Mouse (Mus musculus): ENCODE measurements around the gene Olfr518. TPM values are rescaled to one million over a fixed set of nuclear protein-coding genes. Genes with fewer than 3 reads are reported as not detected.
A peak's percentile ranks its signal among the peaks of the same experiment; 100 is the strongest.

The Olfr518 gene
- not detected in 2 replicates for polyA plus RNA-seq (2015; fragmentation: Nextera tagmentation; extraction: Ambion mirVana)

GRCm38 (mm10) chr7:108884906-108885305 is at the start of gene Olfr518:
Olfr518 (minus strand) TSS chr7:108885006.
- H3K27ac ChIP-seq (ENCODE audit: low read depth, low read length): no peak within 1 kb of the TSS
- 77% methylated on average over 4 of the region's 4 CpGs for WGBS
- no peak within 1 kb of the TSS for H3K4me3 ChIP-seq (ENCODE audit: low read depth, low read length)
- H3K4me1 ChIP-seq (replicated peaks; ENCODE audit: control insufficient read depth, insufficient read depth, low read length): no peaks in the 10 kb centered on the region
- H3K4me2 ChIP-seq (replicated peaks; ENCODE audit: low read depth): no peak within 1 kb of the TSS
- no peaks in the 10 kb centered on the region for H3K36me3 ChIP-seq (ENCODE audit: control insufficient read depth, insufficient read depth)
- no peak for TF ChIP-seq CTCF (IDR thresholded peaks at IDR 0.05; ENCODE audit: low read depth)
- ATAC-seq: no peak
- H3K9me3 ChIP-seq (ENCODE audit: control insufficient read depth): no peaks in the 10 kb centered on the region
- H3K27me3 ChIP-seq (replicated peaks; ENCODE audit: control insufficient read depth, insufficient read depth, low read length): no peaks in the 10 kb centered on the region
- H3K9ac ChIP-seq (ENCODE audit: low read depth, low read length): no peak within 1 kb of the TSS

DNA sequence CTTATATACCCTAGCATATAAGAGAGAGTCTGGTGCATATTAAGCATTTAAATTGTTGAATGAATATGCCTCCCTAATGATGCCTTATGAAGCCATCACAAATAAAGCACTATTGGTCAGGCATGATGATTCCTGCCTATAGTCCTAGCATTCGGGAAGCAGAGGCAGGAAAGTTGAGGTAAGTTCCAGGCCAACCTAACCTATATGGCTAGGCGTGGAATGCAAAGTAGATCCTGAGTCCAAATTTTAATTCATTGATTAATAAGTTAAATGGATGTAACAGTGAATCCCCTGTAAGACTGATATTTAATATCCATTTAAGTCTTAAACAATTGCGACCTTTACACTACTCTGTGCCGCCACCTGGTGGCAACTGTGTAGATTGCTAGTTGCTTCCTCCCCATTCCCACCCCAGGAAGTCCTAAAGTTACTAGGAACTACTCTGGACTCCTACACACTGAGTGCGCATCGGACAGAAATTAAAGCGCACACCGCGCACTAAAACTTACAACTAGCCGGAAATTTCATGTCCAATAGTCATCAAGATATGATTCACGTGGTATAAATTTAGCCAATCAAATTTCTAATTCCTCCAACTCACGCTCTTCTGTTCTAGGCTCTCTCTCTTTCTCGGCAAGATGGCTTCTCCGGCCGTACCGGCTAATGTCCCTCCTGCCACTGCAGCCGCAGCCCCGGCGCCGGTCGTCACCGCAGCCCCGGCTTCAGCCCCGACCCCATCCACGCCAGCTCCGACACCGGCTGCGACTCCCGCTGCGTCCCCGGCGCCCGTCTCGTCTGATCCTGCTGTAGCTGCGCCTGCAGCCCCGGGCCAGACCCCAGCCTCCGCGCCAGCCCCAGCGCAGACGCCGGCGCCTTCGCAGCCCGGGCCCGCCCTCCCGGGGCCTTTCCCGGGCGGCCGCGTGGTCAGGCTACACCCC is 49.3 kb upstream of the Olfr518 start, which contains the start of gene Eif3f:
Eif3f (plus strand) TSS at position 624 of the 938 bp plus-strand sequence.
- peaks cover 5% of the 10 kb centered on the region; the same call in 1 of the 2 replicates for H3K4me1 ChIP-seq (replicated peaks; ENCODE audit: control insufficient read depth, insufficient read depth, low read length)
- peak within 1 kb of the TSS; percentile 97 for H3K9ac ChIP-seq (ENCODE audit: low read depth, low read length)
- peak; percentile 92 for TF ChIP-seq CTCF (IDR thresholded peaks at IDR 0.05; ENCODE audit: low read depth)
- no peaks in the 10 kb centered on the region for H3K27me3 ChIP-seq (replicated peaks; ENCODE audit: control insufficient read depth, insufficient read depth, low read length)
- H3K9me3 ChIP-seq (ENCODE audit: control insufficient read depth): no peaks in the 10 kb centered on the region
- WGBS: 2% methylated on average over 50 of the region's 50 CpGs
- ATAC-seq: peak; percentile 99
- peak within 1 kb of the TSS; percentile 69 for H3K4me2 ChIP-seq (replicated peaks; ENCODE audit: low read depth)
- peaks cover 15% of the 10 kb centered on the region for H3K36me3 ChIP-seq (ENCODE audit: control insufficient read depth, insufficient read depth)
- peak within 1 kb of the TSS; percentile 84 for H3K27ac ChIP-seq (ENCODE audit: low read depth, low read length)
- peak within 1 kb of the TSS; percentile 97 for H3K4me3 ChIP-seq (ENCODE audit: low read depth, low read length)

GRCm38 (mm10) chr7:108929726-108930393 is 45.1 kb upstream of the Olfr518 start, which contains the start of gene Nlrp10:
Nlrp10 (minus strand) TSS chr7:108930178.
- Histone ChIP-seq H3K27ac (ENCODE audit: low read depth, low read length) (no peak within 1 kb of the TSS), H3K36me3 (ENCODE audit: control insufficient read depth, insufficient read depth) (no peaks in the 10 kb centered on the region), H3K9ac (ENCODE audit: low read depth, low read length) (no peak within 1 kb of the TSS), H3K4me2 (replicated peaks; ENCODE audit: low read depth) (no peak within 1 kb of the TSS), H3K27me3 (replicated peaks; ENCODE audit: control insufficient read depth, insufficient read depth, low read length) (no peaks in the 10 kb centered on the region), H3K4me1 (replicated peaks; ENCODE audit: control insufficient read depth, insufficient read depth, low read length) (no peaks in the 10 kb centered on the region), H3K9me3 (ENCODE audit: control insufficient read depth) (no peaks in the 10 kb centered on the region), H3K4me3 (ENCODE audit: low read depth, low read length) (no peak within 1 kb of the TSS)
- no peak for TF ChIP-seq CTCF (IDR thresholded peaks at IDR 0.05; ENCODE audit: low read depth)
- WGBS: 68% methylated on average over 6 of the region's 6 CpGs
- no peak for ATAC-seq

GRCm38 (mm10) chr7:108928280-108929188 is 43.7 kb upstream of the Olfr518 start:
- Histone ChIP-seq H3K4me1 (replicated peaks; ENCODE audit: control insufficient read depth, insufficient read depth, low read length) (no peaks in the 10 kb centered on the region), H3K4me3 (ENCODE audit: low read depth, low read length) (no peak overlapping the region), H3K4me2 (replicated peaks; ENCODE audit: low read depth) (no peak overlapping the region), H3K36me3 (ENCODE audit: control insufficient read depth, insufficient read depth) (no peaks in the 10 kb centered on the region), H3K27me3 (replicated peaks; ENCODE audit: control insufficient read depth, insufficient read depth, low read length) (no peaks in the 10 kb centered on the region), H3K9me3 (ENCODE audit: control insufficient read depth) (no peaks in the 10 kb centered on the region), H3K9ac (ENCODE audit: low read depth, low read length) (no peak overlapping the region), H3K27ac (ENCODE audit: low read depth, low read length) (no peak overlapping the region)
- ATAC-seq: no peak
- WGBS: 72% methylated on average over 11 of the region's 11 CpGs
- no peak for TF ChIP-seq CTCF (IDR thresholded peaks at IDR 0.05; ENCODE audit: low read depth)

DNA sequence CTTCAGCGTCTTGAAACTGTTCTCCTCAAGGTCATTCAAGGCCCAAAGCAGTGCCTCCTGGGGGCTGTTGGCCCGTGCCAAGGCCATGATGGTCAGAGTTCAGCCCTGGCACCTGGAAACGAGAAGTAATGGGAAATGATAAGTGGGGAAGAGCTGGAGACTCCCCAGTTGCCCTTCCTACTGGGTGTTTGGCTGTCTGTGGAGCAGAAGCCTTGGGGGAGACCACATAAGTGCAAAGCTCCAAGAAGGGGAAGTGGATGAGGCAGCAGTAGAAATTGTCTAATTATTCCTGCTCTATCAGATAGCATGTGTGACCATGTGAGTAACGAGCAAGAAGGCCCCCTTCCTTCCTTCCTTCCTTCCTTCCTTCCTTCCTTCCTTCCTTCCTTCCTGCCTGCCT is 42.2 kb upstream of the Olfr518 start:
- no peaks in the 10 kb centered on the region for H3K4me1 ChIP-seq (replicated peaks; ENCODE audit: control insufficient read depth, insufficient read depth, low read length)
- no peak overlapping the region for H3K27ac ChIP-seq (ENCODE audit: low read depth, low read length)

More for the DNA sequence above, 42.2 kb upstream of the Olfr518 start:
- Histone ChIP-seq H3K4me2 (replicated peaks; ENCODE audit: low read depth) (no peak overlapping the region), H3K9me3 (ENCODE audit: control insufficient read depth) (no peaks in the 10 kb centered on the region), H3K4me3 (ENCODE audit: low read depth, low read length) (no peak overlapping the region), H3K36me3 (ENCODE audit: control insufficient read depth, insufficient read depth) (no peaks in the 10 kb centered on the region), H3K9ac (ENCODE audit: low read depth, low read length) (no peak overlapping the region), H3K27me3 (replicated peaks; ENCODE audit: control insufficient read depth, insufficient read depth, low read length) (no peaks in the 10 kb centered on the region)
- no peak for ATAC-seq
- 65% methylated on average over 4 of the region's 4 CpGs for WGBS
- TF ChIP-seq CTCF (IDR thresholded peaks at IDR 0.05; ENCODE audit: low read depth): no peak

All from intestine, postnatal 0 days (tissue).